In the genomic region with DNA sequence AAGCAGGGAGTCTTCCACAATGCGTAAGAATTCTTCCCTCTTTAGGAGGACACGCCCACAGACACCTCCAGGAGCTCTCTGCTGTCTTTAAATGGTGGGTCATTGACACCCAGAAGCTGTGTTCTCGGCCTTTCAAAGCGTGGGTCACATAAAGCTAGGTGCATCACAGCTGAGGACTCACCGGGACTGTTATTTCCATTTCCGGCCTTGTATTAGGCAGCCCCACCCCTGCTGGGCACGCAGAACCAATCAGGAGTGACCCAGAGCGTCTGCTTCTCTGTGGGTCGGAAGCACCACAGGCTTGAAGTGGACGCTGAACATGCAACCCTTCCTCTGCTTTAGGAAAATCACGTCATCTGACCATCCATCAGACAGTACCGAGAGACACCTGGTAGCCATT, we compare ENCODE assay signal across 18 mouse cellular contexts.
DNase-seq lines count a peak whose midpoint lies in the region; ATAC-seq lines count a peak whose summit lies in the region.
"Had no signal": no experiment of that assay in that cellular context is flagged by ENCODE, and none has a peak within 500 bp of the region (broad histone marks: within the 10 kb centered on the region; RNA-seq: fewer than 3 reads in every experiment).

No protein-coding gene starts in this region.

- no peak overlapping the region for H3K4me2 ChIP-seq in kidney, embryonic 14.5 days (replicated peaks; ENCODE audit: low read depth, low read length)
- peak overlapping the region; percentile 17 for H3K4me2 ChIP-seq in embryonic facial prominence, embryonic 11.5 days (ENCODE audit: low read depth, low read length)
- H3K4me2 ChIP-seq in limb, embryonic 13.5 days (replicated peaks) = peak overlapping the region; percentile 36
- H3K4me2 ChIP-seq: hindbrain, embryonic 12.5 days; liver, embryonic 11.5 days; lung, embryonic 14.5 days; midbrain, embryonic 13.5 days had no signal

- peak; percentile 41; the same call in 1 of the 2 replicates for ATAC-seq in kidney, embryonic 14.5 days (ENCODE audit: low FRiP score, low TSS enrichment)
- 0 out of 2 replicates have a peak, but pooled peaks have one; percentile 32 for ATAC-seq in embryonic facial prominence, embryonic 11.5 days (replicated peaks; ENCODE audit: insufficient number of reproducible peaks, low FRiP score, low TSS enrichment, low read depth)
- peak; percentile 25; the same call in 1 of the 2 replicates for ATAC-seq in limb, embryonic 13.5 days (ENCODE audit: low FRiP score, low read depth)
- ATAC-seq: forebrain, postnatal 0 days; midbrain, embryonic 13.5 days had no signal

- 49% methylated on average over 12 of the region's 12 CpGs for WGBS in kidney, embryonic 14.5 days
- 46% methylated on average over 12 of the region's 12 CpGs for WGBS in embryonic facial prominence, embryonic 11.5 days
- WGBS in limb, embryonic 13.5 days = 33% methylated on average over 12 of the region's 12 CpGs

- H3K27me3 ChIP-seq in kidney, embryonic 14.5 days (ENCODE audit: control insufficient read depth, insufficient read depth, low read length) = no peaks in the 10 kb centered on the region
- H3K27me3 ChIP-seq in embryonic facial prominence, embryonic 11.5 days (ENCODE audit: control insufficient read depth, insufficient read depth, low read length) = no peaks in the 10 kb centered on the region
- no peaks in the 10 kb centered on the region for H3K27me3 ChIP-seq in limb, embryonic 13.5 days
- H3K27me3 ChIP-seq: hindbrain, embryonic 12.5 days; midbrain, embryonic 13.5 days had no signal

- DNase-seq in kidney, postnatal 14 days = no peak
- DNase-seq in ES-CJ7 (ENCODE audit: low read depth, low spot score) = peak; percentile 73
- peak; percentile 43 for DNase-seq in embryonic facial prominence, embryonic 11.5 days (ENCODE audit: low spot score)
- DNase-seq in ovary, postnatal 36 days (ENCODE audit: low spot score) = no peak
- no peak for DNase-seq in c-Kit-positive CD71-positive TER-119-positive erythroid progenitor cells, embryonic 14.5 days (ENCODE audit: low spot score)
- DNase-seq: adrenal gland, postnatal 10 days; cerebellum, adult 2 months; forebrain, postnatal 0 days; heart, postnatal 10 days; kidney, postnatal 36 days; spleen, adult 18-20 months had no signal

- peaks cover 25% of the 10 kb centered on the region for H3K4me1 ChIP-seq in kidney, embryonic 14.5 days (ENCODE audit: control insufficient read depth, insufficient read depth, low read length)
- H3K4me1 ChIP-seq in embryonic facial prominence, embryonic 11.5 days (ENCODE audit: control insufficient read depth, insufficient read depth, low read length) = peaks cover 10% of the 10 kb centered on the region
- peaks cover 40% of the 10 kb centered on the region for H3K4me1 ChIP-seq in limb, embryonic 13.5 days

- no peak overlapping the region for H3K4me3 ChIP-seq in kidney, embryonic 14.5 days (ENCODE audit: low read length)
- H3K4me3 ChIP-seq in embryonic facial prominence, embryonic 11.5 days (ENCODE audit: low read depth, low read length) = no peak overlapping the region
- H3K4me3 ChIP-seq in limb, embryonic 13.5 days = no peak overlapping the region
- H3K4me3 ChIP-seq: hindbrain, embryonic 12.5 days; midbrain, embryonic 13.5 days; myocyte had no signal

- H3K36me3 ChIP-seq in kidney, embryonic 14.5 days (ENCODE audit: control insufficient read depth, insufficient read depth, low read length) = peaks cover 9% of the 10 kb centered on the region; the same call in 1 of the 2 replicates
- H3K36me3 ChIP-seq in embryonic facial prominence, embryonic 11.5 days (replicated peaks; ENCODE audit: control insufficient read depth, insufficient read depth, low read depth, low read length) = no peaks in the 10 kb centered on the region
- no peaks in the 10 kb centered on the region; the same call in 1 of the 2 replicates for H3K36me3 ChIP-seq in limb, embryonic 13.5 days
- H3K36me3 ChIP-seq: hindbrain, embryonic 12.5 days; midbrain, embryonic 13.5 days had no signal

- no peaks in the 10 kb centered on the region for H3K9me3 ChIP-seq in kidney, embryonic 14.5 days (ENCODE audit: control insufficient read depth, low read length)
- H3K9me3 ChIP-seq in embryonic facial prominence, embryonic 11.5 days (replicated peaks; ENCODE audit: control insufficient read depth, low read length) = no peaks in the 10 kb centered on the region
- H3K9me3 ChIP-seq in limb, embryonic 13.5 days = no peaks in the 10 kb centered on the region
- H3K9me3 ChIP-seq: hindbrain, embryonic 12.5 days; midbrain, embryonic 13.5 days had no signal

- H3K9ac ChIP-seq in kidney, embryonic 14.5 days (ENCODE audit: low read depth, low read length) = no peak overlapping the region
- no peak overlapping the region for H3K9ac ChIP-seq in embryonic facial prominence, embryonic 11.5 days (replicated peaks; ENCODE audit: low read length)
- no peak overlapping the region for H3K9ac ChIP-seq in limb, embryonic 13.5 days
- H3K9ac ChIP-seq: forebrain, postnatal 0 days; hindbrain, embryonic 12.5 days; lung, embryonic 14.5 days; midbrain, embryonic 13.5 days had no signal

- H3K27ac ChIP-seq in kidney, embryonic 14.5 days (ENCODE audit: low read depth, low read length) = no peak overlapping the region; the same call in 1 of the 2 replicates
- H3K27ac ChIP-seq in embryonic facial prominence, embryonic 11.5 days (replicated peaks; ENCODE audit: low read depth, low read length) = no peak overlapping the region
- no peak overlapping the region for H3K27ac ChIP-seq in limb, embryonic 13.5 days
- H3K27ac ChIP-seq: hindbrain, embryonic 12.5 days; midbrain, embryonic 13.5 days had no signal

Comparison
In these comparisons a context has a peak if more than half of its experiments do, and no peak if none do; other contexts are left out.
1. DNase-seq: peak in ES-CJ7 (single experiment) and embryonic facial prominence, embryonic 11.5 days (single experiment); none in kidney, postnatal 14 days (single experiment), ovary, postnatal 36 days (single experiment) and c-Kit-positive CD71-positive TER-119-positive erythroid progenitor cells, embryonic 14.5 days (single experiment).
2. Peak in every context shown above with its lines, with median percentiles within 50 percentile points of each other: ATAC-seq.